Comparison of ENCODE assay signal across 12 mouse cellular contexts in genomic region chr17:29736448-29737014, GRCm38 (mm10). TPM values are rescaled to one million over a fixed set of nuclear protein-coding genes. Genes with fewer than 3 reads are reported as not detected.
DNase-seq lines count a peak whose midpoint lies in the region; ATAC-seq lines count a peak whose summit lies in the region.
"Had no signal": no experiment of that assay in that cellular context is flagged by ENCODE, and none has a peak within 500 bp of the region (broad histone marks: within the 10 kb centered on the region; RNA-seq: fewer than 3 reads in every experiment).

No protein-coding gene starts in this region.

- H3K4me2 ChIP-seq in neural tube, embryonic 11.5 days (ENCODE audit: low read depth), result no peak overlapping the region
- H3K4me2 ChIP-seq in midbrain, embryonic 13.5 days (replicated peaks), result no peak overlapping the region; the same call in 1 of the 2 replicates

- WGBS in heart, embryonic 10.5 days, result 44% methylated on average over 15 of the region's 15 CpGs
- WGBS in neural tube, embryonic 11.5 days, result 50% methylated on average over 15 of the region's 15 CpGs
- WGBS in midbrain, embryonic 13.5 days, result 11% methylated on average over 15 of the region's 15 CpGs

- no peak for DNase-seq in heart, embryonic 10.5 days (ENCODE audit: low spot score)
- DNase-seq in heart, adult 11 months, result no peak
- DNase-seq in neural tube, embryonic 11.5 days (ENCODE audit: low spot score), result peak; percentile 61
- DNase-seq in neural tube, embryonic 10.5 days (ENCODE audit: extremely low spot score, low spot score), result no peak
- no peak for DNase-seq in right cerebral cortex, postnatal 4 days
- DNase-seq in lung, postnatal 36 days, result no peak
- no peak for DNase-seq in spleen, postnatal 10 days (ENCODE audit: low spot score in 2 of 2)
- DNase-seq: cerebellum, adult 11 months had no signal

- no peak overlapping the region for H3K9ac ChIP-seq in neural tube, embryonic 11.5 days (ENCODE audit: low read length)
- no peak overlapping the region for H3K9ac ChIP-seq in midbrain, embryonic 13.5 days (replicated peaks)

- H3K27ac ChIP-seq in heart, embryonic 10.5 days, result peak overlapping the region; percentile 29; the same call in 1 of the 2 replicates
- H3K27ac ChIP-seq in neural tube, embryonic 11.5 days (ENCODE audit: low read depth, low read length), result peak overlapping the region; percentile 5; the same call in 1 of the 2 replicates
- H3K27ac ChIP-seq in midbrain, embryonic 13.5 days, result peak overlapping the region; percentile 88
- H3K27ac ChIP-seq: macrophage had no signal

- H3K4me3 ChIP-seq in heart, embryonic 10.5 days, result no peak overlapping the region
- H3K4me3 ChIP-seq in neural tube, embryonic 11.5 days (ENCODE audit: low read depth, low read length), result no peak overlapping the region
- no peak overlapping the region for H3K4me3 ChIP-seq in midbrain, embryonic 13.5 days (replicated peaks)
- H3K4me3 ChIP-seq: erythroblast, embryonic 14.5 days had no signal

- peak; percentile 50 for ATAC-seq in neural tube, embryonic 11.5 days (ENCODE audit: insufficient read depth, low FRiP score, low TSS enrichment)
- peak; percentile 73 for ATAC-seq in midbrain, embryonic 13.5 days

- no peaks in the 10 kb centered on the region for H3K9me3 ChIP-seq in heart, embryonic 10.5 days
- no peaks in the 10 kb centered on the region for H3K9me3 ChIP-seq in neural tube, embryonic 11.5 days (ENCODE audit: control insufficient read depth, low read length)
- no peaks in the 10 kb centered on the region for H3K9me3 ChIP-seq in midbrain, embryonic 13.5 days

- peaks cover 30% of the 10 kb centered on the region for H3K4me1 ChIP-seq in heart, embryonic 10.5 days
- 0 out of 2 replicates have a peak, but pooled peaks cover 3% of the 10 kb centered on the region for H3K4me1 ChIP-seq in neural tube, embryonic 11.5 days (ENCODE audit: control insufficient read depth, insufficient read depth, low read length)
- peaks cover 60% of the 10 kb centered on the region for H3K4me1 ChIP-seq in midbrain, embryonic 13.5 days (replicated peaks)

- H3K36me3 ChIP-seq in heart, embryonic 10.5 days, result no peaks in the 10 kb centered on the region
- no peaks in the 10 kb centered on the region for H3K36me3 ChIP-seq in neural tube, embryonic 11.5 days (ENCODE audit: control insufficient read depth, insufficient read depth, low read length)
- H3K36me3 ChIP-seq in midbrain, embryonic 13.5 days, result no peaks in the 10 kb centered on the region
- H3K36me3 ChIP-seq: G1E had no signal

- H3K27me3 ChIP-seq in heart, embryonic 10.5 days (ENCODE audit: insufficient read depth, poor library complexity, severe bottlenecking), result no peaks in the 10 kb centered on the region
- no peaks in the 10 kb centered on the region for H3K27me3 ChIP-seq in neural tube, embryonic 11.5 days (ENCODE audit: control insufficient read depth, insufficient read depth, low read length)
- no peaks in the 10 kb centered on the region for H3K27me3 ChIP-seq in midbrain, embryonic 13.5 days

RNA-seq across cellular contexts. Expression of gene Ccdc167, which starts 19.7 kb away (rescaled TPM):
- polyA plus RNA-seq in heart, embryonic 10.5 days (2016; fragmentation: Nextera tagmentation; extraction: Ambion mirVana), result 18.2 and 19.0 TPM in 2 replicates
- polyA plus RNA-seq in neural tube, embryonic 11.5 days (2014; fragmentation: Nextera tagmentation; extraction: Ambion mirVana), result 16.1 and 16.4 TPM in 2 replicates
- polyA plus RNA-seq in midbrain, embryonic 13.5 days (2015; fragmentation: Nextera tagmentation; extraction: Ambion mirVana), result 11.4 and 12.0 TPM in 2 replicates

Comparison
In these comparisons a context has a peak if more than half of its experiments do, and no peak if none do; other contexts are left out.
1. H3K27ac ChIP-seq: peak in every context shown above with its lines; median percentile 88 in midbrain, embryonic 13.5 days; 29 in heart, embryonic 10.5 days; 5 in neural tube, embryonic 11.5 days.